Mouse (Mus musculus) heart, embryonic 13.5 days (tissue): Measurements from ENCODE around the gene Brsk1. TPM values are rescaled to one million over a fixed set of nuclear protein-coding genes. Genes with fewer than 3 reads are reported as not detected.

Source experiments
- ATAC-seq: fragments of 200-750 bp; cut with Nextera tagmentation; 2 replicates; pipeline ENCODE4 v1.8.0; 2017; ENCODE audit warnings: moderate TSS enrichment; ENCODE audit not compliant: insufficient number of reproducible peaks, low FRiP score, low TSS enrichment; ENCODE audit errors: extremely low read depth
- H3K27ac ChIP-seq: fragments of 300-500 bp; sonication (generic); replicated peaks from 2 replicates; pipeline ENCODE4 v1.5.1; 2015; ENCODE audit warnings: moderate library complexity, mild to moderate bottlenecking, inconsistent platforms
- H3K27me3 ChIP-seq: fragments of 300-500 bp; sonication (generic); replicated peaks from 2 replicates; pipeline ENCODE4 v1.6.1; 2015; ENCODE audit warnings: mild to moderate bottlenecking, inconsistent platforms
- H3K36me3 ChIP-seq: fragments of 300-500 bp; sonication (generic); 2 replicates; pipeline ENCODE4 v1.6.1; 2015; ENCODE audit warnings: mild to moderate bottlenecking, inconsistent platforms
- H3K4me1 ChIP-seq: fragments of 300-500 bp; sonication (generic); 2 replicates; pipeline ENCODE4 v1.6.1; 2015; ENCODE audit warnings: inconsistent platforms
- H3K4me2 ChIP-seq: fragments of 300-500 bp; sonication (generic); 2 replicates; pipeline ENCODE4 v1.6.1; 2015; ENCODE audit warnings: inconsistent platforms, mild to moderate bottlenecking, moderate library complexity
- H3K4me3 ChIP-seq: fragments of 300-500 bp; sonication (generic); 2 replicates; pipeline ENCODE4 v1.5.1; 2015; ENCODE audit warnings: moderate library complexity, mild to moderate bottlenecking, inconsistent platforms
- H3K9ac ChIP-seq: fragments of 300-500 bp; sonication (generic); 2 replicates; pipeline ENCODE4 v1.6.1; 2015; ENCODE audit warnings: inconsistent platforms, mild to moderate bottlenecking, moderate library complexity
- H3K9me3 ChIP-seq: fragments of 300-500 bp; sonication (generic); 2 replicates; pipeline ENCODE4 v1.6.1; 2016; ENCODE audit warnings: inconsistent platforms
- WGBS: fragments of 180-500 bp; shearing (Covaris S2); methylation state at CpG from one replicate; pipeline ENCODE4 v1.1.7; 2015; ENCODE audit warnings: mixed read lengths; 5-methylcytosine and 5-hydroxymethylcytosine counted together
- polyA plus RNA-seq: library from polyadenylated mRNA; unstranded; fragments of >200 nt; fragmentation: Nextera tagmentation; extraction: Ambion mirVana; gene quantifications from 2 replicates; pipeline ENCODE4 v1.2.1, GENCODE M21; 2015

The Brsk1 gene
- polyA plus RNA-seq, 1 experiment from 2014 or later: 0.91 TPM

GRCm38 (mm10) chr7:4669156-4669555 lies 21.2 kb upstream of the Brsk1 start:
- ATAC-seq: no peak
- H3K9ac ChIP-seq: no peak overlapping the region
- H3K27me3 ChIP-seq: no peaks in the 10 kb centered on the region
- H3K36me3 ChIP-seq: peaks cover 82% of the 10 kb centered on the region
- peaks cover 7% of the 10 kb centered on the region; the same call in 1 of the 2 replicates for H3K4me1 ChIP-seq
- H3K4me2 ChIP-seq: no peak overlapping the region
- no peak overlapping the region for H3K4me3 ChIP-seq
- no peak overlapping the region for H3K27ac ChIP-seq
- 94% methylated on average over 9 of the region's 9 CpGs for WGBS
- H3K9me3 ChIP-seq: no peaks in the 10 kb centered on the region

GRCm38 (mm10) chr7:4670655-4671255 lies 19.6 kb upstream of the Brsk1 start:
- Histone ChIP-seq H3K4me1 (peaks cover 7% of the 10 kb centered on the region; the same call in 1 of the 2 replicates), H3K4me3 (no peak overlapping the region), H3K4me2 (no peak overlapping the region), H3K36me3 (peaks cover 89% of the 10 kb centered on the region), H3K9me3 (no peaks in the 10 kb centered on the region), H3K27ac (no peak overlapping the region), H3K9ac (no peak overlapping the region), H3K27me3 (no peaks in the 10 kb centered on the region)
- WGBS: 83% methylated on average over 8 of the region's 8 CpGs
- ATAC-seq: no peak

- no peak overlapping the region for H3K9ac ChIP-seq
- no peaks in the 10 kb centered on the region for H3K9me3 ChIP-seq
- H3K4me1 ChIP-seq: peaks cover 7% of the 10 kb centered on the region; the same call in 1 of the 2 replicates
- peaks cover 87% of the 10 kb centered on the region for H3K36me3 ChIP-seq
- ATAC-seq: no peak
- no peak overlapping the region for H3K4me2 ChIP-seq
- H3K27me3 ChIP-seq: no peaks in the 10 kb centered on the region
- 72% methylated on average over 4 of the region's 4 CpGs for WGBS
- no peak overlapping the region for H3K4me3 ChIP-seq
- peak overlapping the region; percentile 45; the same call in 1 of the 2 replicates for H3K27ac ChIP-seq
Observed at GRCm38 (mm10) chr7:4671956-4672355, 18.4 kb upstream of the Brsk1 start.

- H3K4me2 ChIP-seq: no peak overlapping the region
- H3K9me3 ChIP-seq: no peaks in the 10 kb centered on the region
- no peak overlapping the region for H3K9ac ChIP-seq
- H3K27ac ChIP-seq: no peak overlapping the region
- 87% methylated on average over 12 of the region's 12 CpGs for WGBS
- ATAC-seq: no peak
- H3K4me3 ChIP-seq: no peak overlapping the region
- peaks cover 82% of the 10 kb centered on the region for H3K36me3 ChIP-seq
- peaks cover 7% of the 10 kb centered on the region; the same call in 1 of the 2 replicates for H3K4me1 ChIP-seq
- H3K27me3 ChIP-seq: no peaks in the 10 kb centered on the region
Observed at GRCm38 (mm10) chr7:4674114-4674731, 16.2 kb upstream of the Brsk1 start.

GRCm38 (mm10) chr7:4675200-4675599 lies 15.2 kb upstream of the Brsk1 start:
- Histone ChIP-seq H3K4me2 (no peak overlapping the region), H3K27me3 (no peaks in the 10 kb centered on the region), H3K4me3 (no peak overlapping the region), H3K4me1 (peaks cover 7% of the 10 kb centered on the region; the same call in 1 of the 2 replicates), H3K27ac (no peak overlapping the region), H3K9ac (no peak overlapping the region), H3K36me3 (peaks cover 83% of the 10 kb centered on the region), H3K9me3 (no peaks in the 10 kb centered on the region)
- 75% methylated on average over 7 of the region's 7 CpGs for WGBS
- no peak for ATAC-seq

- H3K4me2 ChIP-seq: no peak overlapping the region
- WGBS: 78% methylated on average over 5 of the region's 5 CpGs
Observed at GRCm38 (mm10) chr7:4683307-4683706, 7.1 kb upstream of the Brsk1 start.

GRCm38 (mm10) chr7:4684203-4684602 lies 6.2 kb upstream of the Brsk1 start:
- WGBS: 3% methylated on average over 13 of the region's 13 CpGs
- Histone ChIP-seq H3K9me3 (no peaks in the 10 kb centered on the region), H3K27me3 (no peaks in the 10 kb centered on the region), H3K9ac (peak overlapping the region; percentile 74), H3K4me2 (peak overlapping the region; percentile 90), H3K4me1 (peaks cover 7% of the 10 kb centered on the region), H3K36me3 (peaks cover 32% of the 10 kb centered on the region), H3K27ac (peak overlapping the region; percentile 58; the same call in 1 of the 2 replicates), H3K4me3 (peak overlapping the region; percentile 66)
- no peak for ATAC-seq

More at GRCm38 (mm10) chr7:4683307-4683706, 7.1 kb upstream of the Brsk1 start:
- Histone ChIP-seq H3K9ac (no peak overlapping the region), H3K9me3 (no peaks in the 10 kb centered on the region), H3K27ac (no peak overlapping the region), H3K4me1 (peaks cover 7% of the 10 kb centered on the region), H3K27me3 (no peaks in the 10 kb centered on the region), H3K4me3 (no peak overlapping the region), H3K36me3 (peaks cover 37% of the 10 kb centered on the region)
- ATAC-seq: no peak

- no peaks in the 10 kb centered on the region for H3K9me3 ChIP-seq
- peak within 1 kb of the TSS; percentile 66 for H3K4me3 ChIP-seq
- H3K4me1 ChIP-seq: peaks cover 7% of the 10 kb centered on the region
- peak within 1 kb of the TSS; percentile 58 for H3K27ac ChIP-seq
- peaks cover 29% of the 10 kb centered on the region for H3K36me3 ChIP-seq
- under 1% methylated on average over 32 of the region's 32 CpGs for WGBS
- ATAC-seq: peak; percentile 92
- peak within 1 kb of the TSS; percentile 74 for H3K9ac ChIP-seq
- no peaks in the 10 kb centered on the region for H3K27me3 ChIP-seq
- H3K4me2 ChIP-seq: peak within 1 kb of the TSS; percentile 90
Observed at GRCm38 (mm10) chr7:4684632-4685417, 5.6 kb upstream of the Brsk1 start, which contains the start of gene Hspbp1. Gene Hspbp1 (minus strand): TSS chr7:4685068.

GRCm38 (mm10) chr7:4690951-4691653 lies 698 bp downstream of the Brsk1 start:
- no peaks in the 10 kb centered on the region for H3K9me3 ChIP-seq
- H3K4me2 ChIP-seq: peak overlapping the region; percentile 91
- WGBS: 12% methylated on average over 21 of the region's 35 CpGs
- peaks cover 14% of the 10 kb centered on the region for H3K4me1 ChIP-seq
- H3K9ac ChIP-seq: peak overlapping the region; percentile 100
- ATAC-seq: peak; percentile 44; the same call in 1 of the 2 replicates
- H3K4me3 ChIP-seq: peak overlapping the region; percentile 80
- no peaks in the 10 kb centered on the region for H3K27me3 ChIP-seq
- peak overlapping the region; percentile 82 for H3K27ac ChIP-seq
- H3K36me3 ChIP-seq: peaks cover 35% of the 10 kb centered on the region

- Histone ChIP-seq H3K27me3 (no peaks in the 10 kb centered on the region), H3K4me3 (no peak overlapping the region), H3K9ac (no peak overlapping the region), H3K36me3 (peaks cover 49% of the 10 kb centered on the region), H3K4me2 (no peak overlapping the region), H3K9me3 (no peaks in the 10 kb centered on the region), H3K27ac (no peak overlapping the region), H3K4me1 (peaks cover 14% of the 10 kb centered on the region)
- no peak for ATAC-seq
- WGBS: 57% methylated on average over 6 of the region's 6 CpGs
Observed at GRCm38 (mm10) chr7:4693004-4693403, 2.6 kb downstream of the Brsk1 start.

- Histone ChIP-seq H3K4me2 (no peak overlapping the region), H3K9me3 (no peaks in the 10 kb centered on the region), H3K27ac (no peak overlapping the region), H3K4me3 (no peak overlapping the region), H3K9ac (no peak overlapping the region), H3K4me1 (no peaks in the 10 kb centered on the region), H3K36me3 (peaks cover 85% of the 10 kb centered on the region), H3K27me3 (no peaks in the 10 kb centered on the region)
- 70% methylated on average over 8 of the region's 8 CpGs for WGBS
- no peak for ATAC-seq
Observed at GRCm38 (mm10) chr7:4702334-4702733, 11.9 kb downstream of the Brsk1 start.
